Mouse (Mus musculus): ENCODE measurements at regions not wholly inside any gene's neighbourhood (a gene's known extent, or its start where the extent isn't known, plus 50 kb on each side); places are given as distances from the start of the nearest gene placed in this dataset.

DNA sequence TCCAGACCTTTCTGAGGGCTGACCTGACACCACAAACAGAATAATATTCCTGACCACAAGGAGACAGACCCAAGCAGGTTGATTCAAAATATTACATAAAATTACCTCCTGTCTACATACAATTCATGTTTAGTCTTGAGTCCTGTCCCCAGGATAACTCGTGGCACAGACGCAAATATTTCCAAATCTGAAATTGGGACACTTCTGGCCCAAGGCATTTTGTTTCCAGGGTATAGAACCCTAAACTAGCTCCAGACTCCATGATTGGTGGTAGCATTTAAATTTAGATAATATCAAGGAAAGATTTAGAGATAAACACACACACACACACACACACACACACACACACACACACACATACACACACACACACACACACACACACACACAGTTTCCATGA is 498.7 kb downstream of the Med13l start:
- no peak for DNase-seq (ENCODE audit: low spot score in 2 of 2)

DNA sequence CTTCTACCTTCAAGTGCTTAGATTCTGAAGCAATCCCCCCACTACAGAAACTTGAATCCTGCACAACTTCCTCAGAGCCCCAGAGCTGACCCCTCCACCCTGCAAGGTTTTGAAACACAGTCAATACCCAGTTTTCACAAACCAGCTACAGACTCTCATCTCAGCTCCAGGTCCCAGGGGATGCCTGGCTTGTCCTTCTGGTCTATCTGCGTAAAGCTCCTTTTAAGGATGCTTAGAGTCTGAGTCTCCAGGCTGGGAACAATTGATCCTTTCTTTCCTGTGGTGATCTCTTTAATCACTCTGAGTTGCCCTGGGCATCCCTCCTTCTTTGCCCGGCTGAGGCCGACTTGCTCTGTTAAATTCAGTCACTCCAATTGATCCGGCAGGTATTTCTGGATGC is 500.4 kb downstream of the Med13l start:
- DNase-seq (ENCODE audit: low spot score in 2 of 2), result no peak

DNA sequence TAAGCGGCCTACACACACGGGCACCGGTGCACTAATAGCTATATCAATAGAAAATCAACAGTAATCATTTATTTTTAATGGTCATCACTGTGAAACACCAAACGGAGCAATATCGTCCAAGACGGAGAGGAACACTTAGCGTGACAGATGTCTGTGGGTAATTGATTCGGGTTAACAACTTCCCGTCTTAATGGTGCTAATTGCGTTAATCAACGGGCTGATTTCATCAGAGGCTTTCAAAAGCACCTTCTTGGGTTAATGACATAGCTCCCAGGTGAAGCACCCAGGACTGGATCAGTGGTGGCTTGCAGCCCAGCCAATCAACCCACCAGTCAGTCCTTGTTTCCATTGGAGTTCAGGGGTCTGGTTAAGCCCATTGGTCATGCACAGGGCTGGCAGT is 502.0 kb downstream of the Med13l start:
- no peak for DNase-seq (ENCODE audit: low spot score in 2 of 2)

DNA sequence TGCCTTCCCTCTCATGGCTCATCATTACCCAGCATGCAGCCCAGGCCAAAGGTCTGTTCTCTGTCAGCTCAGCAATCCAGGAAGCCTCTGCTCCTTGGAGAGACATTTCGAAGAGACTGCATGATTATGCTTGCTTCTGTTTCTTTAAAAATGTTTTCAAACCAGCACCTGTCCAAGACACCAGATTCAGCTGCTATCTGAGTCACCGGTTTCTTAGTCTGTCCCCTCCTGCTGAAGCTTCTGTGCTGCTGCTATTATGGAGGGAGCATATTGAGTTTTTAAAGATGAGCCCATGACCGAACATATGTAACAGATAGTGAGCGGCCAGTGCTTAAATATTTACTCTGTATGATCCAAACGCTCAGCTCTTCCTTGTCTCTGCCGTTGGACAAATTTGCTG is 506.2 kb downstream of the Med13l start:
- DNase-seq (ENCODE audit: low spot score in 2 of 2), result no peak

DNA sequence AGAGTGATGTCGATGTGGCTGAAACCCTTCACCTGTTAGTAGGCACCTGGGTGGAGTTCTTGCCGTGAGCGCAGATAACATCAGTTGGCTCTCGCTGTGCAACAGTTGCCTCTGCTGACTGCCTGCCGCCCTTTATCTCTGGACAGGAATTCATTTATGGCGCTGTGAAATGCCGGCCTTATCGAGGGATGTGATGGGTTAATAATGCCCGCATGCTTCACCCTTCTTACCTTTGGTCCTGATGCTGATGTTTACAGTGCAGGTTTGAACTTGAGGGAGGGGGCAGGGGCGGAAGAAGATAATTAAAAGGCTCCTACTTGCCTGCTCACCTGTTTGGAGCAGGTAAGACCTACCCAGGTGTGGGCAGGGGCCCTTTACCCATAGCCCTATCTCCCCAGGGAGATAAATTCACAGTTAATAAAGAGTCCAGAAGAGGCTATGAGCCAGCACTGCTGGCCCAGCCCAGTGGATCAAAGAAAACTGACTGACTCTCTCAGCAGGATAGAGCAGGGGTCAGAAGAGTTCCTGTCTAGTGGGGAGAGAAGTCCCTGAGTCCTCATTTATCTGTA is 509.4 kb downstream of the Med13l start:
- no peak for DNase-seq (ENCODE audit: low spot score in 2 of 2)

DNA sequence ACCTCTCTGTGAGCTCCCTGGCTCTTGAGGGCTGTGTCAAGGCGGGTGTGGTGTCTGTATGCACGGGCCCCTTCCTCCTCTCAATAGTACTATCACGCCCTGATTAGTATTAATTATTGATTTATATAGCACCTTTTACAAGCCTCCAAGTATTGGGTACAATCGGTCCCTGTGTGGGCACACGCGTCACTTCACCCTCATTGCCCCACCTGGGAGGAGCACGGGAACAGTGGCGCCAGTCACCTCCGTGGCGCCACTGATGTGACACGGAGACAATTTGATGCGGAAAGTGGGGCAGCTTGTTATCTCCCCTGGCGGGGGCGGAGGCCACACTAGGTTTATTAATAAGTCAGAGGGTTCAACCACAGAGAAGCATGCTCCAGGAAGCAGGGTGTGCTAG is 512.2 kb downstream of the Med13l start:
- no peak for DNase-seq (ENCODE audit: low spot score in 2 of 2)

DNA sequence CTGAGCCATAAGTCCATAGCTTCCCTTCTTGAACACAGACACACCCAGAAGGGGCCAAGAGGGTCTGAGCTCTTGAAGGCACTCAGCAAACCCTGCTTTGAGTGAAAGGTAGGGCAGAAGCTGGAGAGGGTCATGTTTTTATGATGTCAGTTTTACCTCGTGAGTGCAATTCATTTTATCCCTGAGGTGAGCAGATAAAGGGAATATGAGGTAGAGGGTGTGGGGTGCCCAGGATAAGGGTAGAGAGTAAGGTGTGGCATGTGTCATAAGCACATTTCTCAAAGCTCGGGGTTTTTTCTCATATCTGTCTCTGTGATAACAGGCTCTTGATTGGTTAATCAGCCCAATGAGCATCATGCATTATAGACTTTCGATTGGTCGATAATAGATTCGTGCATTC is 520.3 kb downstream of the Med13l start:
- DNase-seq (ENCODE audit: low spot score in 2 of 2), result no peak

DNA sequence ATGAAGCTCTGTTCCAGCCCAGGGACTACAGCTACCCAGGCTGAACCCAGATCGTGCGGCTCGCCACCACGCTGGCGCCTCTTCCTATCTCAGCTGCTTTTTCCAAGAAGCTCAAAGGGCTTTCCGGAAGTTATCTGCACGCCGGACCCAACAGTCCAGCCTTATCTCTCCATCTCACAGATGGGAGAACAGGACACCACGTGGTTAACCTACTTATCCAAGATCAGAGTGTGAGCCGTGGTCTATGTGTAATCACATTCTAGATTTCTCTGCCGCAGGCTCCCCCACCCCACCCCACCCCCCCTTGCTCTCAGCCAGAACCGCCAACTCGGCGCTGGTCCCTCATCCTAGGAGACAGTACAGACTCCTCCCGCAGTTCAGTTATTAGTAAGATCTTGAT is 522.4 kb downstream of the Med13l start:
- no peak for DNase-seq (ENCODE audit: low spot score in 2 of 2)

DNA sequence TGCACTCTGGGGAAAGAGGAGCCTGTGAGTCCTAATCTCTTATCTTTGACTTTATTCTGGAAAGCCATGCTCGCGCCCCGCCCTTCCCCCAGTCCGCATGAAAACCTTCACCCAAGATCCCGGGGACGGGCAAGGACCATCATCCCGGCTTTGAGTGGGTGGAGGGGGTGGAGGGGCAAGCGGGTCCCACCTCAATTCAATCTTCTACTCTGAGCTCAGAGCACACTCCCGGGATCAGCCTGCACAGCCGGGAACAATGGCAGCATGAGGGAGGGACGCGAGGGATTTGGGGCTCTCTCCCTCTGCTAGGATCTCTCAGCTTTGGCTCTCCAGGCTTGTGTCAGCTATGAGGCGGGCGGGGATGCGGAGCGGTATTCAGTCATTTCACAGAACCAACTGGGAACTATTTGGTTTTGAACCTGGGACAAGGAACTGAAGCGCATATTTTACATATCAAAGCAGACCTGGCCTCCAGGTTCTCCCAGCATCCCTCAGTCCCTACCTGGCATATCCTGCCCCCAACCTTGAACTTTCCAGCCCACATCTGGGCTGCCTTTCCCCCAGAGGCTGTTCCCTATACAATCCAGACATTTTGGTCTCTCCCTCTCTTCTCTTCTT is 537.2 kb downstream of the Med13l start:
- no peak for DNase-seq (ENCODE audit: low spot score in 2 of 2)

DNA sequence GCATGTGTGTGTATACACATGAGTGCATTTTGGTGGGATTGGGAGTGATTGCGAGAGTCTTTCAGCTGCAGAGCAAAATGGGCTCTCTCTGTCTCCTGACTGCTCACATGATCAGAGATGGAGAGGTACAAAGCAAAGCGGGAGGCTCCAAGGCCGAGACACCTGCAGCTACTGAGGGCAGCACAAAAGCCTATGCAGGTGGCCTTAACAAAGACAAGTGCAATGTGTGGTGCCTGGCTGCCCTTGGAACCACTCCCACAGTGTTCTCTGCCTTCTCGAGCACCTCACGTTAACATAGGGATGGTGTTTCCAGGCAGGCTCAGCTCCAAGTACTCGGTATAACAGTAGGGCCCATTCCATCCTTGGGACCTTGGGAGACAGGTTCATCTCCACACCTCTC is 539.3 kb downstream of the Med13l start:
- DNase-seq (ENCODE audit: low spot score in 2 of 2), result no peak

DNA sequence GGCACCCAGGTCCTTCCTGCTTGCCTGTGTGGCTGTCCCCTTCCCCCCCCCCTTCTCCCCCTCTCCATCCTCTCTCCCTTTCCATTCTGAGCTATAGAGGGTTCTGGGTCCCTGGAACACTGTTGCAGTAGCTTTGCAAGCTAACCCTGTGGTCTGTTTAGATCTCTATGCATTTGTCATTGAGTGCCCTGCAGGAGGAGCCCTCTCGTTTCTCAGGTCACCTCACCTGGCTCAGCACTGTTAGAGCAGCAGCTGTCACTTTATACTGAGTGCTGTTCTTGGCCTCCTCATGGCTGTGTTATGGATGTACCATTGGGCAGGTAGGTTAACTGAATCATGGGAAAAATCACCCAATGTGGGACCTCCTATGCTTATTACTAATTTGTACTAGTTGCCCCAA is 543.0 kb downstream of the Med13l start:
- DNase-seq (ENCODE audit: low spot score in 2 of 2), result no peak

DNA sequence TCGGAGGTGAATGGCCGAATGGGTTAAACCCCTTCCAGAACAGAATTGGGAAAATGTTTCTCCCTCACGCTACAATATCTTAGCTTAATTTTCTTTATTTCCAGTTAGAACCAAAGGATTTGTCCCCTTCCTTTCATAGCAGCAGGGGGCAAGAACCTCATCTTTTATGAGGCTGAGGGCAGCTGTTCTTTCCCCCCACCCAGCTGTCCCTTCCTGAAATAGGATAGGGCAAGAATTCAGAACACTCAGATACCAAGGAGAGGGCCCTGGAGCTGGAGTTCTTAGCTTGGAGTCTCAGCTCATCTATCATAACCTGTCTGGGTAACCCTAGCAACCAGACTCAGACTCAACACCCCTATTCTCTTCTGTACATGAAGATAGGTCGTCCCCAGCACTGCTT is 547.4 kb downstream of the Med13l start:
- no peak for DNase-seq (ENCODE audit: low spot score in 2 of 2)

DNA sequence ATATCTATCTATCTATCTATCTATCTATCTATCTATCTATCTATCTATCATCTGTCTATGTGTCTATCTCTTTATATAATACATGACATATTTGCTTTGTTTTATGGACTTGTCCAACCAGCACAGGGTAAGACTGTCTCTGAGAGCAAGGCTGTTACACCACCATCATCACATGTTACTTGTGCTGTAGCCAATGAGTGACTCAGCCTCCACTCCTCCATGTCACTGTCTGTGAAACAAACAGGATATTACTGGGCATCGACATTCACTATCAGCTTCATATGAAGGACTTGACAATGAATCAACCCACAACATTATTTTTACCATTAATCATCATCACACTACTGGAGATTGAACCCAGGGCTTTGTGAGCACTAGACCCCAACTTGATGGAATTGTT is 549.0 kb downstream of the Med13l start:
- no peak for DNase-seq (ENCODE audit: low spot score in 2 of 2)

DNA sequence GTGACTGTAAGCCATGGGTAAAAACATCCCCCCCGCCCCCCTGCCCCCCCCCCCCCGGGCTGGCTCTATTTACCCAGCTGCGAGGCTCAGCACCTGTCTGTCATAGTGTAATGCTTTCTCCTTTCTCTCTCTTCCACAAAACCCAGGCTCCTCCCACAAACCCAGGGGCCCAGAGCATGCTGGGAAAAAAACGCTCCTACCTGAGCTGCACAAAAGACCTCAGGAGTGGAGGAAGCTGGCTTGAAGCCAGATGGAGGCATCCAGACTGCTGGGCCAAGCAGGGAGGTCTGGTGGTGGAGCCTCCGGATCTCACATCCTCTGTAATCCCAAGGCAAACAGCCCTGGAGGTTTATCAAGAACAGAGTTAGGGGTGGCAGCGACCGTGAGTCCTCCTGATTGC is 553.6 kb downstream of the Med13l start:
- no peak for DNase-seq (ENCODE audit: low spot score in 2 of 2)

DNA sequence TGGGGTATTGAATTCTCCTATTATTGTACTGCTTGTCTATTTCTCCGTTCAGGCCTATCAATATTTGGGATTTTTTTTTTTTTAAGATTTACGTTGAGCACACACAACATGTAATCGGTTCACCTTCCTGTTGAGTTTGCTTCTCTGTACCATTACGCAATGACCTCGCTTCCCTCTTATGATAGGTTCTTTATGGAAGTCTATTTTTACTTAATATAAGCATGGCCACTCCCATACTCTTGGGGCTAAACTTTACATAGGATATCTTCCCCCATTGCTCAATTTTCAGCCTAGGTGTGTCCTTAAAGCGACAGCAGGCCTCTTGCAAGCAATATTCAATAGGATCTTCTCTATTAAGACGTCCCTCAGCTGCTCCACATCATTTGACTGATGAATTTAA is 544.7 kb upstream of the Tbx3 start:
- no peak for DNase-seq (ENCODE audit: low spot score in 2 of 2)

DNA sequence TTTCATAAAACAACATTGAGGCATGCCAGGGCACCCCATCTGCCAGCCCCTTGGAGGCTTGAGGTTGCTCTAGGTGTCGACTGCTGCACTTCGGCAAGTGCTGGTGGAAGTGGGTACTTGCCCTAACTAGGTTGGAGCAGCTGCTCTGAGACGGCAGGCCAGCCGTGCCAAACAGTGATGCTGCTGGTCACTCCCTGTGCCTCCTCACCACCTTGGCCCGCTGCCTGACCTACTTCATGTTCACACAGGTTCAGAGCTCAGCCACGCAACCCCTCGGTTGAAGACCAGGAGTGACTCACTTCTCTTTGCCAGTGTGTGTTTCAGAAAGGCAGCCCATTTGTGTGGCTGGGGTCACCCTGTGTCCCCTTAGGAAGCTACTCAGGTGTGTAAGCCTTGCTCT is 540.3 kb upstream of the Tbx3 start:
- no peak for DNase-seq (ENCODE audit: low spot score in 2 of 2)

DNA sequence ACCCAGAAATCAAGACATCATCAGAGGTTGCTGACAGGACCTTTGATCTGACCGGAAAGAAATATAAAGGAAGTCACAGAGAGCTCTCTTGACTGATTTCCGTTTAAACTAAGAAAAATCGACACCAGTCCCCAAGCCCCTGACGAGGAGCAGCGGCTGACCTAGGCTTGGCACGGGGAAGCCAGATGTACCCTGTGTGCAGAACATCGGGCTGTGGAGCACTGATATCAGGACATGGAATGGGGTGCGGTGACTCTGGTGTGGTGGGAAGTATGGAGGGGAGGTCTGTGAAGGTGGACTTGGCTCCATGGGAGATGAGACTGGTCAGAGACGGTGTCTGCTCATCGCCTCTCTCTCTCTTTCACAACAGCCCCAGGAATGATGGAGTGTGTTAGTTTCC is 539.0 kb upstream of the Tbx3 start:
- DNase-seq (ENCODE audit: low spot score in 2 of 2), result no peak

DNA sequence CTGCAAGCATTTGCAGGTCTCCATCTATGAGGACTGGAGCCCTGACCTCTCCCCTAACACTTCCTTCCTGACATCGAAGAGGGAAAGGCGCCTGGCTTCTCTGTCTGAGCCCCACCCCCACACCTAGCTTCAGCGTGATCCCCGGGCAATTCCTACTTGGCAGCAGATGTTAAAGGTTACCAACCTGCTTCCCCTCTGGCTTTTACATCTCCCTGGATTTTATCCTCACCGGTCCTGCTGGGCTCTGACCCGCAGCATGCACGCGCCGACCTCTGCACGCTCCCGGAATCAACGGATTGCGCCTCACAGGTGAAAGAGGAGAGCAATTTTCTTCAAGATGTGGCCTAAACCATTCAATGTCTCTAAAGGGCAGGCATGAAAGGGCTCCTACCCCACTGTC is 537.1 kb upstream of the Tbx3 start:
- DNase-seq (ENCODE audit: low spot score in 2 of 2), result no peak

DNA sequence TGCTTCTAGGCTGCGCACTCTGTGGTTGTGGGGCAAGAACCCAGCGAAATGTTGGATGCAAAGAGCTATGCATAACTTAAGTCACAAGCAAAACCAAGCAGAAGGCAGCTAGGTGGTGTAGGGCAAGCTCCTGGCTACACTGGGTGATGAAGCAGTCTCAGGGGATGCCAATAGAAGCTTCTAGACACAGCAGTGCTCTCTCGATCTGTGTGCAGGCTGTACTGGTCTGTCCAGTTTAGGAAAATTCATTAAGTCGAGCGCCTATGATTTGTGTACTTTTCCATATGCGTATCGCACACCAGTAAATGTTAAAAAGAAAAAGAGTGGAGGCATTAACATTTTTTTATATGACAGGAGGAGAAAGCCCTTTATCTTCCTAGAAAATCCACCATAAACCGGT is 533.6 kb upstream of the Tbx3 start:
- DNase-seq (ENCODE audit: low spot score in 2 of 2), result no peak

DNA sequence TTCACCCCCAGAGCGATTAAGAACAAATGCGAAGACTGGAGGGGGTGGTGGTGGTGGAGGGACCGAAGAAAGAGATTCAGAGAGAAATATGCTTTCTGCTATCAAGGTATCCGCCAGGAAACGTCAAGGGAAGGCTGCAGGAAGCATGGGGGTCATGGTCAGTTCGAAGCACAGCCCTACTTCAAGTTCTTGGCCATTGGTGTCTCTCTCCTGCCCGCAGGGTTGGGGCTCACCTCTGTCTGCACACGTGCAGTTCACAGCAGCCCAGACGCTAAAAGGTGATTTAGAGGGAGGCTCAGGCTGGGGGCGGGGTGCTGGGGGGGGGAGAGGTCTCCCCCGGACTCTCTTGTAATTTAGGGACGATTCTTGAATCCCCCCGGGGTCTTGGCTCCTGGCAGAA is 533.1 kb upstream of the Tbx3 start:
- DNase-seq (ENCODE audit: low spot score in 2 of 2), result no peak

DNA sequence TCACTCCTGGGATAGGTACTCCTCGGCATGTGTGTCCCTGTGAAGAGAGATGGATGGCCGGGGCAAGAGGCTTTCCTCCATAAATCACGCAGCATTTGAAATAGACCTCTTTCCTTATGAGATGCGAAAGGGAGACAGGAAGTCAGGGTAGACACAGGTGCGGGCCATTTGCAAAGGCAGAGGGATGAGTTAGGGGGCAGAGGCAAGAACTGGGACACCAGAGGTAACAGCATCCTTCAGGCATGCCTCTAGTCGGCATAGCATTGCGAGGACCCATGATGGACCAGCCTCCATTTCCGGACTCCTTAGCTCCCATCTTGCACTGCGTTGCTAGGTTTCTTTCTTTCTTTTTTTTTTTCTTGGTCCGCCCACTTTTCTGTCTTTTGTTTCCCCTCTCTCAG is 532.6 kb upstream of the Tbx3 start:
- no peak for DNase-seq (ENCODE audit: low spot score in 2 of 2)

DNA sequence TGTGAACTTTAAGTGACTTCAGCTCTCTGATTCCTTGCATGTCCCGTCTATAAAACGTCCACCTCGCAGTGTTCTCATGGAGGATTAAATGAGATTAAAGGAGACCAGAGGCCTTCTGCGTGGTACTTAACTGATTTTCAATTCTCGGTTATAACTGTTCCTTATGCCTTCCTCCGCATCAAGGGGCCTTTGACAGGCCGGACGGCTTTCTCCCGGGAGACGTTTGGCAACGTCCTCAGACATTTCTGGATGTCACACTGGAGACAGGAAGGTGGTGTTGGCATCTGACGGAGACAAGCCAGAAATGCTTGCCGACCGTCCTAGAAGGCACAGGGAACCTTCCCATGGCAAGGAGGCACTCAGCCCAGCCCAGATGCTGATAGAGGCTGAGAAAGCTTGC is 532.2 kb upstream of the Tbx3 start:
- no peak for DNase-seq (ENCODE audit: low spot score in 2 of 2)

DNA sequence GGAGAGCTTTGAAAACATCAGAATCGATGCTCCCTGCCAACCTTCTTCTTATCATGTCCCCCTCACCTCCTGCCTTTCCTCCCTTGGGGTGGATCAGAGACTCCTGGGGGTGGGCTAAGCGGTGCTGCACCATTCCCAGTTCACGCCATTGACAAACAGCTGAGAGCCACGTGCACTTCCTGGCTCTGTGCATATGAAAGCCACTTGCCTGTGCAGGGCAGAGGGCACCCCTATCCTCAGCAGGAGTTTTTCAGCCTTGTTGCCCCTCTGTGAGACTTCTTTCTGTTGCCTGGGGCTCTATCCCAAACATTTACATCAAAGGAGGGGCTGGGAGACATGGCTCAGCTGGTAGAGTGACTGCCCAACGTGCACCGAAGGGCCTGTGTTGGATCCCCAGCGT is 531.1 kb upstream of the Tbx3 start:
- no peak for DNase-seq (ENCODE audit: low spot score in 2 of 2)

DNA sequence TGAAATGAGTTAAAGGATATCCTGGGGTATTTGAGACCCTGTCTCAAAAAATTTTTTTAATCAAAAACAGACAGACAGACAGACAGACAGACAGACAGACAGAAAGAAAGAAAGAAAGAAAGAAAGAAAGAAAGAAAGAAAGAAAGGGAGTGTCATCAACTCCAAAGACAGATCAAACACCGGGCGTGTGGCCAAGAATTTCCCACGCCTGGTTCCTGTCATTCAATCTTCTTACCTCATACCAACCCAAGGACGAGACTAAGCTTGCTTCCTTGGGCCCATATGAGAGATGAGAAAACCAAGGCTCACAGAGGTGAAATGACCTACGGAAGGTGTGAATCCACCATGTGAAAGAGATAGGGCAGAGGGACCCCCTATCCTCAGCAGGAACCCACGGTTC is 530.7 kb upstream of the Tbx3 start:
- no peak for DNase-seq (ENCODE audit: low spot score in 2 of 2)
